Mouse (Mus musculus) megakaryocyte, embryonic 14.5 days (primary cell): ENCODE results near the gene Ptpn13. TPM values are rescaled to one million over a fixed set of nuclear protein-coding genes. Genes with fewer than 3 reads are reported as not detected.
A peak's percentile ranks its signal among the peaks of the same experiment; 100 is the strongest.

ENCODE experiments used
- H3K27me3 ChIP-seq: replicated peaks from 2 replicates; pipeline ENCODE3; 2012; ENCODE audit warnings: inconsistent platforms
- H3K36me3 ChIP-seq: replicated peaks from 2 replicates; pipeline ENCODE3; 2012; ENCODE audit warnings: low read length, inconsistent platforms, mixed read lengths
- H3K4me1 ChIP-seq: 2 replicates; pipeline ENCODE4 v1.6.1; 2012; ENCODE audit warnings: inconsistent platforms
- H3K4me3 ChIP-seq: replicated peaks from 2 replicates; pipeline ENCODE3; 2012; ENCODE audit warnings: moderate library complexity, mild to moderate bottlenecking, inconsistent platforms
- H3K9me3 ChIP-seq: 2 replicates; pipeline ENCODE4 v1.6.1; 2012; ENCODE audit warnings: inconsistent platforms
- FLI1 ChIP-seq: IDR thresholded peaks from 2 replicates; pipeline ENCODE4 v1.6.1; 2012; ENCODE audit warnings: low read length, inconsistent platforms, mixed read lengths
- GATA1 ChIP-seq: IDR thresholded peaks from 3 replicates; pipeline ENCODE4 v1.6.1; 2012; ENCODE audit warnings: mixed read lengths, low read length, inconsistent platforms, borderline replicate concordance
- polyA plus RNA-seq: library from polyadenylated mRNA; stranded (reverse); fragments of >175 nt; gene quantifications from 2 replicates; pipeline ENCODE4 v1.2.3, GENCODE M21; 2012; ENCODE audit warnings: low replicate concordance; ENCODE audit not compliant: insufficient read depth

The Ptpn13 gene
- polyA plus RNA-seq, 1 experiment = 0.04 TPM

DNA sequence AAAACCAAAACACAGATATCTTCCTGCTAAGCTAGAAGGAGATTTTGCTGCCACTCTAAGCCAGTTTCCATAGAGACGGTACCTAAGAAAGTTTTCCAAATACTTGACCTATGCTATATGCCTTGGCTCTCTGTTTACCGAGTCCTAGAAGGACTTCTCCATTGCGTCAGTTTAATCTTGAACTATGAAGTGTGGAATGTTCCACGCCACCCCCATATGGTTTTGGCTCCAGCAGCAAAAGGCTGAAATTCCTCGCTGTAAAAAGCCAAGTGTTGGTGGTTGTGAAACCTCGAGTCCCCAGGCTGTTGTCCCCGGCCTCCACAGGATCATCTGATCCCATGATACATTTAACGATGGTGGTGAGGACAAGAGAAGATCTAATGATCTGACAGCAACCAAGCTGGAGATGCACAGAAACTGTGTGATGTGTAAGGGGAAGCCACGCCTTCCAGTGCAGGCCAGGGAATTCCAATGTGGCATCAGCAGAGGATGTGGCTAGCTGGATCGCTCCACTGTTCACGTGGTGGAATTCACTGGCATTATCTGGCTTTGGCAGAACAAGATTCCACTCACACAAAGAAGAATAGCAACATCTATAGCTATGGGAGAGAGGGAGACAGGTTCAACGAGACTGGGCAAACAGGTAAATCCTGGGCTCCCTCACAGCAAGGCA lies 195.4 kb downstream of the Ptpn13 start:
- TF ChIP-seq FLI1 = no peak
- no peak for TF ChIP-seq GATA1
- Histone ChIP-seq H3K4me1 (peaks cover 7% of the 10 kb centered on the region; the same call in 1 of the 2 replicates), H3K27me3 (peaks cover 10% of the 10 kb centered on the region), H3K4me3 (no peak overlapping the region), H3K36me3 (no peaks in the 10 kb centered on the region), H3K9me3 (no peaks in the 10 kb centered on the region)

- no peaks in the 10 kb centered on the region for H3K9me3 ChIP-seq
- peaks cover 7% of the 10 kb centered on the region; the same call in 1 of the 2 replicates for H3K4me1 ChIP-seq
- no peak for TF ChIP-seq FLI1
- TF ChIP-seq GATA1 = no peak
- no peak overlapping the region for H3K4me3 ChIP-seq
- no peaks in the 10 kb centered on the region for H3K36me3 ChIP-seq
- H3K27me3 ChIP-seq = peaks cover 6% of the 10 kb centered on the region
Observed at GRCm38 (mm10) chr5:103622321-103622720, 197.3 kb downstream of the Ptpn13 start.

DNA sequence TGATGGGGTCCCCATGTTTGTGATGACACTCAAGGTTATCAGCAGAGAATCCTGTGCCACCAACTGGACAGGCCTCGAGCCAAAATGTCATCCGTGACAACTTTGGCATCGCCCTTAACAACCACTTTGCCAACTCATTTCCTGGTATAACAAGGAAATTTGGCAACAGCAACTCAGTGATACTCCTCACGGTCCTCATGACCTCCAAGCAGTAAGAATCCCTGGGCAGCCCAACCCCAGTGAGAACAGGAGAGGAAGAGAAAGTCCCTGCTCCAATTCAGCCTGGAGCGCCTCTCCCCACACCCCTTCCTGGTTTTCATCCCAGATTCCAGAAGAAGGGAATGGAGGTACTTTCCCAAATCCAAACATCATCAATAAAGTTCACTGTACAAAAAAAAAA lies 199.8 kb downstream of the Ptpn13 start:
- H3K9me3 ChIP-seq = no peaks in the 10 kb centered on the region
- TF ChIP-seq GATA1 = no peak
- TF ChIP-seq FLI1 = no peak
- peaks cover 7% of the 10 kb centered on the region; the same call in 1 of the 2 replicates for H3K4me1 ChIP-seq
- H3K4me3 ChIP-seq = no peak overlapping the region
- H3K27me3 ChIP-seq = peaks cover 13% of the 10 kb centered on the region
- H3K36me3 ChIP-seq = no peaks in the 10 kb centered on the region

DNA sequence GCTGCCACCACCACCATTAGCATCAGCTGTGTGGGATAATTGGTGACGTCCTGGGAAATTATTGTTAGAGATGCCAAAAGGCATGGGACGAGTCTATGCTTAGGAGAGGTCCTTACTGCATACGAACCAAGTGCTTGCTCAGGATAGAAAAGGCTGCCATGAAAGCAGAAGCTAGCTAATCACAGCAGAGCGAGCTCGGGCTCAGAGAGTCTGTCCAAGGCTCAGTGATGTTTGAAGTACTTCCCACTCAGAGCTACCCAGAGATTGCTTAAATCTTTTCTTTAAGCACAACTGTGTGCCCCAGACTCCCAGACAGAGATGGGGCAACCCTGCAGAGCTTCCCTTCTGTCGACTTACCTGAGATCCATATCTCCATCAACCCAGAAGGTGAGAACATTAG lies 203.5 kb downstream of the Ptpn13 start:
- Histone ChIP-seq H3K4me3 (no peak overlapping the region), H3K27me3 (peaks cover 12% of the 10 kb centered on the region), H3K9me3 (no peaks in the 10 kb centered on the region), H3K4me1 (peaks cover 7% of the 10 kb centered on the region; the same call in 1 of the 2 replicates), H3K36me3 (no peaks in the 10 kb centered on the region)
- no peak for TF ChIP-seq GATA1
- TF ChIP-seq FLI1 = no peak

DNA sequence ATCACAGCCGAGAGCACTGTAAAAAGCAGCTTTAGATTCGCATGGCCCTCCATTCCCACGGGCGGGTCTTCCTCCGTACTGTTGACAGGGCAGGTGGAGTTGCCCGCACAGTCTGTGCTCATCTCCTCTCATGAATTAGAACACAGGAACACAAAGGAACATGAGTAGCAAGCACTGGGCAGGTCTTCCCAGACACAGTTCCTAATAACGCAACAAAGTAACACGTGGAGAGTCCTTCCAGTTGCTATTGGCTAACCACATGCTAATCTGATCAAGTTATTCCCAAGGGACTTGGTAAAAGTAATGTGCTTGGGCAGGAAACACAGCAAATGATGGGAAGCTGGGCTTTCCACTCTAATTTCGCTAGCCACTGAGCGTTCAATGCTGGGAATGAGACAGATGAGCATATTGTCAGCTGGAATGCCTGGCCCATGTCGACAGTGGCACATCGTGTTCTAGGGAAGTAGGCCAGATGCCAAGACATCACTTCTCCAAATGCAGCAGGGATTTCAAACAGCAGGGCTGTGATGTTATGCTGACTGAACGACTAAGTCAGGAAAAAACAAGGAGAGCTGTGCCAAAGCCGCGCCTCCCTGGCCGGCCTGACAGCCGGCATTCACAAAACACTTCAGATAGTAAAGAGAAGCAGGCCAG lies 204.2 kb downstream of the Ptpn13 start, which contains the start of gene Slc10a6:
Gene Slc10a6 (minus strand): TSS at position 293 of the 654 bp plus-strand sequence.
- H3K9me3 ChIP-seq = no peaks in the 10 kb centered on the region
- peaks cover 10% of the 10 kb centered on the region for H3K27me3 ChIP-seq
- no peaks in the 10 kb centered on the region for H3K36me3 ChIP-seq
- no peak within 1 kb of the TSS for H3K4me3 ChIP-seq
- H3K4me1 ChIP-seq = peaks cover 7% of the 10 kb centered on the region; the same call in 1 of the 2 replicates
- TF ChIP-seq GATA1 (no peak), FLI1 (no peak)

- peaks cover 7% of the 10 kb centered on the region for H3K27me3 ChIP-seq
- H3K4me1 ChIP-seq = no peaks in the 10 kb centered on the region
- no peaks in the 10 kb centered on the region for H3K9me3 ChIP-seq
- no peak overlapping the region for H3K4me3 ChIP-seq
- no peak for TF ChIP-seq FLI1
- TF ChIP-seq GATA1 = no peak
- no peaks in the 10 kb centered on the region for H3K36me3 ChIP-seq
Observed at GRCm38 (mm10) chr5:103629854-103630580, 205.0 kb downstream of the Ptpn13 start.

DNA sequence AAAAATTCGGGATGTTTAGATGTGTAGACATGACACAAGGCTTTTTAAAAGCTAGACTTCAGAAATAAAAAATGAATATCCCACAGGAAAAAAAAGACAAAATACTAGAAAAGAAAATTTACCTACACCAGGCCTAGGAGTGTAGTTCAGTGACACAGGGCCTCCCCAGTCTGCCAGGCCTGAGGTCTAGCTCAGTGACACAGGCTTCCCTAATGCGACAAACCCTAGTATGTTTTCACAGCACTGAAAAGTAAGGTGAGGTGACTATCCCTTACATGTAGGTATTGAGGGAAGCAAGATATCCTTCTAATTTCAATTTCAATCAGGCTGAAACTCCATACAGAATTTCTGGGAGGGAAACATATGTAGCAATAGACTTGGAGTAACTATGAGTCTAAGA lies 212.2 kb downstream of the Ptpn13 start:
- no peaks in the 10 kb centered on the region for H3K36me3 ChIP-seq
- peaks cover 4% of the 10 kb centered on the region; the same call in 1 of the 2 replicates for H3K4me1 ChIP-seq
- H3K27me3 ChIP-seq = peaks cover 3% of the 10 kb centered on the region
- no peaks in the 10 kb centered on the region for H3K9me3 ChIP-seq
- H3K4me3 ChIP-seq = no peak overlapping the region
- TF ChIP-seq FLI1 = no peak
- no peak for TF ChIP-seq GATA1

DNA sequence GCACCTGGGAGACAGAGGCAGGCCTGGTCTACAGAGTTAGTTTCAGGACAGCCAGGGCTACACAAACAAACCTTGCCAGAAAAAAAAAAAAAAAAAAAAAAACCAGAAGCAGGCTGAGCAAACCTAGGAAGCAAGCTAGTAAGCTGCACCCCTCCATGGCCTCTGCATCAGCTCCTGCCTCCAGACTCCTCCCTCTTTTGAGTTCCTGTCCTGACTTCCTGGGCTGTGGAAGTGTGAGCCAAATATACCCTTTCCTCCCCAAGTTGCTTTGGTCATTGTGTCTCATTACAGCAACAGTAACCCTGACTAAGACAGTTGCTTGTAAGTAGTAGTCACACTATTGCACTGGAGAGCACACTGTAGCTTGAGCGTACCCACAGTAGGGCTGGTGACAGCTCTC lies 219.2 kb downstream of the Ptpn13 start:
- Histone ChIP-seq H3K4me3 (peak overlapping the region; percentile 62), H3K4me1 (peaks cover 31% of the 10 kb centered on the region), H3K27me3 (peaks cover 3% of the 10 kb centered on the region), H3K36me3 (no peaks in the 10 kb centered on the region), H3K9me3 (no peaks in the 10 kb centered on the region)
- TF ChIP-seq GATA1 (no peak), FLI1 (no peak)

- Histone ChIP-seq H3K27me3 (no peaks in the 10 kb centered on the region), H3K4me1 (peaks cover 27% of the 10 kb centered on the region), H3K9me3 (peaks cover 3% of the 10 kb centered on the region; the same call in 1 of the 2 replicates), H3K36me3 (no peaks in the 10 kb centered on the region), H3K4me3 (no peak overlapping the region)
- no peak for TF ChIP-seq FLI1
- TF ChIP-seq GATA1 = no peak
Observed at GRCm38 (mm10) chr5:103647320-103647719, 222.3 kb downstream of the Ptpn13 start.

Other genes with a start within 250 kb of the Ptpn13 start
- gene Mapk10, start 213.9 kb upstream of the Ptpn13 start, polyA plus RNA-seq = not detected in 2 replicates
- gene Slc10a6, start 204.2 kb downstream of the Ptpn13 start, polyA plus RNA-seq = not detected in 2 replicates
- not detected in 2 replicates for gene 1700016H13Rik, start 230.8 kb downstream of the Ptpn13 start, polyA plus RNA-seq